Mouse (Mus musculus) lung, embryonic 16.5 days (tissue): Measurements from ENCODE around the gene Lamc3. TPM values are rescaled to one million over a fixed set of nuclear protein-coding genes. Genes with fewer than 3 reads are reported as not detected.

Experiments
- ATAC-seq: fragments of 200-750 bp; cut with Nextera tagmentation; 2 replicates; pipeline ENCODE4 v1.8.0; 2017; ENCODE audit warnings: low read depth, mild to moderate bottlenecking, moderate library complexity
- H3K27ac ChIP-seq: fragments of 300-500 bp; sonication (generic); 2 replicates; pipeline ENCODE4 v1.5.1; 2014; ENCODE audit warnings: mild to moderate bottlenecking, control low read depth, low read length
- H3K27me3 ChIP-seq: fragments of 300-500 bp; sonication (generic); 2 replicates; pipeline ENCODE4 v1.6.1; 2014; ENCODE audit warnings: low read depth, low read length, mixed read lengths; ENCODE audit not compliant: control insufficient read depth, insufficient read depth
- H3K36me3 ChIP-seq: fragments of 300-500 bp; sonication (generic); 2 replicates; pipeline ENCODE4 v1.6.1; 2014; ENCODE audit warnings: low read length; ENCODE audit not compliant: control insufficient read depth, insufficient read depth
- H3K4me1 ChIP-seq: fragments of 300-500 bp; sonication (generic); replicated peaks from 2 replicates; pipeline ENCODE4 v1.6.1; 2014; ENCODE audit warnings: low read length, mixed read lengths; ENCODE audit not compliant: control insufficient read depth, insufficient read depth
- H3K4me2 ChIP-seq: fragments of 300-500 bp; sonication (generic); 2 replicates; pipeline ENCODE4 v1.6.1; 2014; ENCODE audit warnings: low read depth, low read length, control low read depth
- H3K4me3 ChIP-seq: fragments of 300-500 bp; sonication (generic); 2 replicates; pipeline ENCODE4 v1.5.1; 2014; ENCODE audit warnings: mild to moderate bottlenecking, low read length, control low read depth
- H3K9ac ChIP-seq: fragments of 300-500 bp; sonication (generic); 2 replicates; pipeline ENCODE4 v1.6.1; 2014; ENCODE audit warnings: low read length, control low read depth
- H3K9me3 ChIP-seq: fragments of 300-500 bp; sonication (generic); 2 replicates; pipeline ENCODE4 v1.6.1; 2016; ENCODE audit warnings: low read length; ENCODE audit not compliant: control insufficient read depth
- WGBS: fragments of 180-500 bp; shearing (Covaris S2); extraction: QIAGEN DNeasy Blood & Tissue Kit; methylation state at CpG from one replicate; pipeline ENCODE4 v1.1.7; 2014; 5-methylcytosine and 5-hydroxymethylcytosine counted together
- polyA plus RNA-seq: library from polyadenylated mRNA; unstranded; fragments of >200 nt; fragmentation: Nextera tagmentation; extraction: Ambion mirVana; gene quantifications from 2 replicates; pipeline ENCODE4 v1.2.1, GENCODE M21; 2015

The Lamc3 gene
- polyA plus RNA-seq, 1 experiment from 2014 or later = 1.7 TPM

DNA sequence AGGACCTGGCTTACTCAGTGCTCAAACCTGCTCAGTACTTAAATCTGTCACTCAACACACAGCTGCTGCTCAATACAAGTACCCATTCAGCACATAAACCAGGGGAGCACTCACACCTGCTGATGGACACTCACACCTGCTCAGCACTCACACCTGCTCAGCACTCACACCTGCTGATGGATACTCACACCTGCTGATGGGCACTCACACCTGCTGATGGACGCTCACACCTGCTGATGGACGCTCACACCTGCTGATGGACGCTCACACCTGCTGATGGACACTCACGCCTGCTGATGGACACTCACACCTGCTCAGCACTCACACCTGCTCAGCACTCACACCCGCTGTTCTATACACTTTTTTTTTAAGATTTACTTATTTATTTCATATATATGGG lies 17.4 kb upstream of the Lamc3 start:
- H3K36me3 ChIP-seq = no peaks in the 10 kb centered on the region
- WGBS = 94% methylated on average over 5 of the region's 5 CpGs
- no peak overlapping the region for H3K4me3 ChIP-seq
- H3K9me3 ChIP-seq = peaks cover 3% of the 10 kb centered on the region; the same call in 1 of the 2 replicates
- H3K27ac ChIP-seq = no peak overlapping the region
- H3K9ac ChIP-seq = no peak overlapping the region
- H3K4me1 ChIP-seq = no peaks in the 10 kb centered on the region
- no peak overlapping the region for H3K4me2 ChIP-seq
- H3K27me3 ChIP-seq = no peaks in the 10 kb centered on the region; the same call in 1 of the 2 replicates
- no peak for ATAC-seq

- Histone ChIP-seq H3K4me3 (no peak overlapping the region), H3K36me3 (no peaks in the 10 kb centered on the region), H3K27me3 (peaks cover 3% of the 10 kb centered on the region; the same call in 1 of the 2 replicates), H3K27ac (no peak overlapping the region), H3K4me1 (no peaks in the 10 kb centered on the region), H3K9ac (no peak overlapping the region), H3K9me3 (peaks cover 3% of the 10 kb centered on the region; the same call in 1 of the 2 replicates), H3K4me2 (no peak overlapping the region)
- ATAC-seq = no peak
- WGBS = 52% methylated on average over 3 of the region's 3 CpGs
These were observed 16.4 kb upstream of the Lamc3 start for GRCm38 (mm10) chr2:31870683-31871082.

DNA sequence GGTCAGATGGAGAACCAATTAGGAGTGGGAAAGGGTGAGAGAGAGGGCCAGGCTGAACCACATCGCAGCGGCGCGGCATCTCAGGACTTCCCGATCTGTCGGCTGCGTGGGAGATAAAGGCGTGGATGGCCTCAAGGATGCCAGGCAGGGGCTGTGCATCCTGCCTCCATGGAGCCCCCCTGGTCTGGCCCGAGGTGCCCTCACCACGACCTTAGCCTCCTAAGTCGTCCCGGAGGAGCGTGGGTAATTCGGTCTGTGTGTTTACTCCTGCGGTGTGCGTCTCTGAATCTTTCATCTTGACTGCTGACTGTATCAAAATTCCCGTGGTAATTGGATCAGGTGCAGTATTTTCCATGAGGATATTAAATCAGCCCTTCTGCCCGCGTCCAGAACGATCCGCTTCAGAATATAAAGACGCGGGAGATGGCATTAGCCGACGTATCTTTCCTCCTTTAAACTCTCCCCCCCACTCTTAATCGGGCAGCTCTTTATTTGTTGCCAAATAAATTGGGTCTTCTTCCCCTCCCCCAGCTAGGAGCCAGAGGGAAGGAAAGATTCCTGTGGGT lies 12.7 kb upstream of the Lamc3 start:
- H3K9ac ChIP-seq = no peak overlapping the region
- H3K36me3 ChIP-seq = no peaks in the 10 kb centered on the region
- no peak for ATAC-seq
- 69% methylated on average over 26 of the region's 26 CpGs for WGBS
- no peak overlapping the region for H3K4me2 ChIP-seq
- no peak overlapping the region for H3K4me3 ChIP-seq
- H3K4me1 ChIP-seq = no peaks in the 10 kb centered on the region
- no peak overlapping the region for H3K27ac ChIP-seq
- H3K27me3 ChIP-seq = peaks cover 21% of the 10 kb centered on the region
- H3K9me3 ChIP-seq = peaks cover 3% of the 10 kb centered on the region; the same call in 1 of the 2 replicates

DNA sequence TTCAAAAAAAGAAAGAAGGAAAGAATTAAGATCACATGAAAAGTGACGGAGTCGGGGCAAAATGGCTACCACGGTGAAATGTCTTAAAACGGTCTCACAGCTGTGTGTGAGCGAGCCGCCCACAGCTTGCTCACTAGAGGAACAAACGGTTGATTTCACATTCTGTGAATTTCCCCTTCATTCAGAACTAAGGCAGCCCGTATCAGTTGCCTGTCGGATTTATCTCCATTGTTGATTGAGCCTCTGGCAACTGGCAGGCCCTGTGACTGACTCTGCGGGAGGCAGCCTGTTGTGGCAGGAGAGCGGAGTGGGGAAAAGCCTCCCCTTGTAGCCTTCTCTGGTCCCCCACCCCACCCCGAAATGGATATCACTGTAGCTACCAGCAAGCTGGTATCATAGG lies 10.6 kb upstream of the Lamc3 start:
- H3K4me3 ChIP-seq = no peak overlapping the region
- ATAC-seq = no peak
- H3K9me3 ChIP-seq = peaks cover 3% of the 10 kb centered on the region; the same call in 1 of the 2 replicates
- no peak overlapping the region for H3K27ac ChIP-seq
- H3K36me3 ChIP-seq = no peaks in the 10 kb centered on the region
- H3K9ac ChIP-seq = no peak overlapping the region
- H3K4me2 ChIP-seq = no peak overlapping the region
- peaks cover 31% of the 10 kb centered on the region for H3K27me3 ChIP-seq
- no peaks in the 10 kb centered on the region for H3K4me1 ChIP-seq
- 24% methylated on average over 12 of the region's 12 CpGs for WGBS

GRCm38 (mm10) chr2:31878610-31879009 lies 8.5 kb upstream of the Lamc3 start:
- 47% methylated on average over 17 of the region's 17 CpGs for WGBS
- H3K4me1 ChIP-seq = no peaks in the 10 kb centered on the region
- ATAC-seq = no peak
- no peak overlapping the region for H3K9ac ChIP-seq
- no peak overlapping the region for H3K4me3 ChIP-seq
- H3K27ac ChIP-seq = no peak overlapping the region
- no peak overlapping the region for H3K4me2 ChIP-seq
- no peaks in the 10 kb centered on the region for H3K36me3 ChIP-seq
- H3K9me3 ChIP-seq = no peaks in the 10 kb centered on the region
- H3K27me3 ChIP-seq = peaks cover 47% of the 10 kb centered on the region

DNA sequence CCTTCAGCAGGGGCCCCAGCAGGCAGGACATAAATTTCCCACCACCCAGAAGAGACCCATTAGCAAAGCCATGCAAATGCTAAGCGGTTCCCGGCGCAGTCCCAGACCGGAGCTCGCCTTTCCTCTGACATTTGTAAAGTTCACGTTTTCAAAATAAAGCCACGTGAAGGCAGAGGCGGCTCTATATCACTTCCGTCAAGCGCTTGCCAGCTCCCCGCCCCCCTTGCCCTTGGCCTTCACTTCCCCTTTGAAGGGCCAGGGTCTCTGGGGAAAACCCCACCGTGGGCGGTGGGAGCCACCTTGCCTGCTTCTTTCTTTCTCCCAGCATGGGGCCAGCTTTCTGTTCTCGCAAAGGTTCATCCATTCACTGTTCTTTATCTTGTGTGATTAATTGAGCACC lies 6.2 kb upstream of the Lamc3 start:
- H3K9ac ChIP-seq = no peak overlapping the region
- no peak for ATAC-seq

DNA sequence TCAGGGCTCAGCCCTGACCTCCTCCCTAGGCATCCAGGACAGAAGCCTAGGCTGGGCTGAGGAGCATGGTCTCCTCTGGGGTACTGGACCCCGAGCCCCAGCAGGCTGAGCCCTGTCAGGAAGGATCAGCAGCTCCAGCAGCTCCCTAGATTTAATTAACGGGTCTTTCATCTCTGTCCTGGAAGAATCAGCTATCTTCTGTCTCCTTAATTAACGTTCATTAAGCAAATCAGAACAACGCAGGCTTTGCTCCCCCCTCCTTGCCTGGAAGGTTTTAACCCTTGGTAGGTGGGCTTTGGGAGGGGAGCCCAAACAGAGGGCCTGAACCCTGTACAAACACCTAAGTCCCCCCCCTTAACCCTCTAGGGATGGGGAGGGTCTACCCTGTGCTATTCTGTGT lies 4.0 kb upstream of the Lamc3 start:
- Histone ChIP-seq H3K9ac (no peak overlapping the region), H3K4me3 (no peak overlapping the region), H3K36me3 (no peaks in the 10 kb centered on the region), H3K4me1 (peaks cover 5% of the 10 kb centered on the region; the same call in 1 of the 2 replicates), H3K4me2 (no peak overlapping the region), H3K9me3 (no peaks in the 10 kb centered on the region), H3K27ac (no peak overlapping the region), H3K27me3 (peaks cover 70% of the 10 kb centered on the region)
- WGBS = 30% methylated on average over 4 of the region's 4 CpGs
- no peak for ATAC-seq

More for the DNA sequence above, 6.2 kb upstream of the Lamc3 start:
- WGBS = 5% methylated on average over 14 of the region's 14 CpGs
- Histone ChIP-seq H3K9me3 (no peaks in the 10 kb centered on the region), H3K27ac (no peak overlapping the region), H3K4me2 (no peak overlapping the region), H3K27me3 (peaks cover 60% of the 10 kb centered on the region), H3K36me3 (no peaks in the 10 kb centered on the region), H3K4me1 (no peaks in the 10 kb centered on the region), H3K4me3 (no peak overlapping the region)

- 14% methylated on average over 6 of the region's 6 CpGs for WGBS
These were observed 2.3 kb upstream of the Lamc3 start for GRCm38 (mm10) chr2:31884806-31885205.

GRCm38 (mm10) chr2:31888871-31889270 lies 1.8 kb downstream of the Lamc3 start:
- H3K4me2 ChIP-seq = no peak overlapping the region
- H3K36me3 ChIP-seq = no peaks in the 10 kb centered on the region
- H3K27ac ChIP-seq = no peak overlapping the region
- ATAC-seq = no peak
- WGBS = 38% methylated on average over 1 of the region's 1 CpGs
- H3K27me3 ChIP-seq = peaks cover 47% of the 10 kb centered on the region
- H3K4me3 ChIP-seq = no peak overlapping the region
- no peak overlapping the region for H3K9ac ChIP-seq
- no peaks in the 10 kb centered on the region for H3K9me3 ChIP-seq
- H3K4me1 ChIP-seq = peaks cover 5% of the 10 kb centered on the region; the same call in 1 of the 2 replicates

More at GRCm38 (mm10) chr2:31884806-31885205, 2.3 kb upstream of the Lamc3 start:
- ATAC-seq = no peak
- Histone ChIP-seq H3K36me3 (no peaks in the 10 kb centered on the region), H3K27me3 (peaks cover 74% of the 10 kb centered on the region), H3K4me1 (peaks cover 5% of the 10 kb centered on the region; the same call in 1 of the 2 replicates), H3K4me3 (no peak overlapping the region), H3K27ac (no peak overlapping the region), H3K4me2 (no peak overlapping the region), H3K9me3 (no peaks in the 10 kb centered on the region), H3K9ac (no peak overlapping the region)
